Mouse (Mus musculus) small intestine, adult 2 months (tissue): ENCODE measurements around the gene Ifitm5.
"Not testable (repeated sequence)": the region's sequence is repeated elsewhere in the genome, so short reads cannot be mapped to it uniquely, and the experiment has no call there.

Experiments used
- CTCF ChIP-seq: fragments of 200-500 bp; IDR thresholded peaks from 2 replicates; pipeline ENCODE4 v1.5.1; 2012; ENCODE audit warnings: low read depth, mild to moderate bottlenecking, control low read depth, inconsistent platforms, low read length, moderate library complexity, mixed read lengths; ENCODE audit not compliant: insufficient replicate concordance, insufficient read length; ENCODE audit errors: extremely low read depth
- POLR2A ChIP-seq: fragments of 200-500 bp; IDR thresholded peaks from 2 replicates; pipeline ENCODE4 v1.6.1; 2012; ENCODE audit warnings: low read depth, mild to moderate bottlenecking, control low read depth, inconsistent platforms, low read length, moderate library complexity

- not testable (repeated sequence) for TF ChIP-seq POLR2A, CTCF
Observed at GRCm38 (mm10) chr7:140968710-140969109, 18.6 kb upstream of the Ifitm5 start.
